Mouse (Mus musculus) midbrain, embryonic 14.5 days (tissue): Measurements from ENCODE around the gene Olfr1188. TPM values are rescaled to one million over a fixed set of nuclear protein-coding genes. Genes with fewer than 3 reads are reported as not detected.
"Not testable (repeated sequence)": the region's sequence is repeated elsewhere in the genome, so short reads cannot be mapped to it uniquely, and the experiment has no call there.

ENCODE experiments used
- ATAC-seq: fragments of 200-750 bp; cut with Nextera tagmentation; 2 replicates; pipeline ENCODE4 v1.8.0; 2017; ENCODE audit warnings: moderate number of reproducible peaks, moderate library complexity; ENCODE audit not compliant: low FRiP score, low TSS enrichment
- DNase-seq: peaks from one replicate; pipeline ENCODE4 v3.0.0-alpha.2; 2015
- H3K27ac ChIP-seq: fragments of 300-500 bp; sonication (generic); replicated peaks from 2 replicates; pipeline ENCODE4 v1.5.1; 2014; ENCODE audit warnings: mild to moderate bottlenecking, low read depth, low read length, moderate library complexity
- H3K27me3 ChIP-seq: fragments of 300-500 bp; sonication (generic); 2 replicates; pipeline ENCODE4 v1.6.1; 2014; ENCODE audit warnings: low read length, control low read depth, mixed read lengths; ENCODE audit not compliant: control insufficient read depth, insufficient read depth
- H3K36me3 ChIP-seq: fragments of 300-500 bp; sonication (generic); 2 replicates; pipeline ENCODE4 v1.6.1; 2014; ENCODE audit warnings: low read length, control low read depth; ENCODE audit not compliant: control insufficient read depth, insufficient read depth
- H3K4me1 ChIP-seq: fragments of 300-500 bp; sonication (generic); 2 replicates; pipeline ENCODE4 v1.6.1; 2014; ENCODE audit warnings: mild to moderate bottlenecking, antibody characterized with exemption, low read length, control low read depth; ENCODE audit not compliant: control insufficient read depth, insufficient read depth
- H3K4me2 ChIP-seq: fragments of 300-500 bp; sonication (generic); 2 replicates; pipeline ENCODE4 v1.6.1; 2014; ENCODE audit warnings: mild to moderate bottlenecking, low read length, moderate library complexity
- H3K4me3 ChIP-seq: fragments of 300-500 bp; sonication (generic); replicated peaks from 2 replicates; pipeline ENCODE4 v1.5.1; 2014; ENCODE audit warnings: low read depth, low read length
- H3K9ac ChIP-seq: fragments of 300-500 bp; sonication (generic); replicated peaks from 2 replicates; pipeline ENCODE4 v1.6.1; 2014; ENCODE audit warnings: mild to moderate bottlenecking, low read length, moderate library complexity
- H3K9me3 ChIP-seq: fragments of 300-500 bp; sonication (generic); 2 replicates; pipeline ENCODE4 v1.6.1; 2016; ENCODE audit warnings: low read length, control low read depth, mixed read lengths; ENCODE audit not compliant: control insufficient read depth
- WGBS: fragments of 180-500 bp; shearing (Covaris S2); extraction: QIAGEN DNeasy Blood & Tissue Kit; methylation state at CpG from one replicate; pipeline ENCODE4 v1.1.7; 2014; 5-methylcytosine and 5-hydroxymethylcytosine counted together
- polyA plus RNA-seq: library from polyadenylated mRNA; unstranded; fragments of >200 nt; fragmentation: Nextera tagmentation; extraction: Ambion mirVana; gene quantifications from 2 replicates; pipeline ENCODE4 v1.2.1, GENCODE M21; 2014

The Olfr1188 gene
- not detected in 2 replicates for polyA plus RNA-seq

DNA sequence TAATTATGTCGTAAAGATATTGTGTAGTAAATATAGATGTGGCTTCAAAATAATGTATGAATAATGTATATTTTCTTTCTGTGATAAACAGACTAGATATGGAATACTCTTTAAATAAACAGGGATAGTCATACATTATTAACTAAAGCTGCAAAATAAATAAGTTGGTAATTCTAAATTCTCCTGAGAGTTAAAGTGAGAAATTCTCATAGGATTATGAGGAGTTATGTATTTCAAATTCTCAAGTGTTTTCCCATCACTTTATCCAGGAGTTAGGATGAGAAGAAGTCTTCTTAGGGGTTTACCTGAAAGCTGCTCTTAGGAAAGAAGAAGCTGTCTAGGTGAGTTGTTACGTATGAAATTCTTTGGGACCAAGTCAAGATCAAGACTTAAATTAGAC, at the start of gene Olfr1188:
Olfr1188 (plus strand) TSS at position 301 of the 400 bp plus-strand sequence.
- no peak within 1 kb of the TSS for H3K27ac ChIP-seq
- H3K4me2 ChIP-seq, result no peak within 1 kb of the TSS
- H3K36me3 ChIP-seq, result no peaks in the 10 kb centered on the region
- no peaks in the 10 kb centered on the region for H3K4me1 ChIP-seq
- H3K4me3 ChIP-seq, result no peak within 1 kb of the TSS
- no peak within 1 kb of the TSS for H3K9ac ChIP-seq
- H3K27me3 ChIP-seq, result no peaks in the 10 kb centered on the region
- 90% methylated on average over 2 of the region's 2 CpGs for WGBS
- ATAC-seq, result no peak
- no peak for DNase-seq
- H3K9me3 ChIP-seq, result no peaks in the 10 kb centered on the region

DNA sequence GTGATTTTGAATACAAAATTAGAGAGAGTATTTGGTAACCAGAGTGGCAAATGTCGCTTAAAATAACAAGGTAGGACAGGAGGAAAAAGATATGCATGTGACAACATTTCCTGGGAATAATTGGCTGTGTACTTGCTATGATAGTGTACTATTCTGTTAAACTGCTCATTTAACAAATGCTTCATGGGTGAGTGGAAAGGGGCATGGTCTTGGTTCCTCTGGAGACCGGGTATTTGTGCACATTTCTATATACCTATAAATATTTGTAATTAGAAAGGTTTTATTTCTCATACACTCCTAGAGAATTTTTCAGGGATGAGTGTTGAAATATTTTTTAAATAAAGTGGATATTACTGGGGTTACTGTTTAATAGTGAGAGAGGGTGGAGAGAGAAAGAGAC, 38.5 kb upstream of the Olfr1188 start, which contains the start of gene Olfr1186:
Olfr1186 (plus strand) TSS at position 301 of the 400 bp plus-strand sequence.
- no peaks in the 10 kb centered on the region for H3K4me1 ChIP-seq

DNA sequence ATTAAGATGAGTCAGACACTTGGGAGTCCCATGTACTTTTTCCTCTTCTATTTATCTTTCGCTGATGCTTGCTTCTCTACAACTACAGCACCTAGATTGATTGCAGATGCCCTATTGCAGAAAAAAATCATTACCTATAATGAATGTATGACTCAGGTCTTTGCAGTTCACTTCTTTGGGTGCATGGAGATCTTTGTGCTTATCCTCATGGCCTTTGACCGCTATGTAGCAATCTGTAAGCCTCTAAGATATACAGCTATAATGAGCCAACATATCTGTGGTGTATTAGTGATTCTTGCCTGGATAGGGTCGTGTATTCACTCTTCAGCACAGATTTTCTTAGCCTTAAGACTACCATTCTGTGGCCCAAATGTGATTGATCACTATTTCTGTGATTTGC, 31.0 kb upstream of the Olfr1188 start:
- Histone ChIP-seq H3K9me3 (no peaks in the 10 kb centered on the region), H3K4me2 (no peak overlapping the region), H3K4me3 (no peak overlapping the region), H3K9ac (no peak overlapping the region), H3K36me3 (no peaks in the 10 kb centered on the region), H3K27ac (no peak overlapping the region), H3K27me3 (no peaks in the 10 kb centered on the region), H3K4me1 (no peaks in the 10 kb centered on the region)
- DNase-seq (no peak), ATAC-seq (no peak)
- 75% methylated on average over 3 of the region's 3 CpGs for WGBS

More for the DNA sequence above, 38.5 kb upstream of the Olfr1188 start, which contains the start of gene Olfr1186:
- no peak within 1 kb of the TSS for H3K4me3 ChIP-seq
- no peak for DNase-seq
- no peak for ATAC-seq
- 84% methylated on average over 2 of the region's 2 CpGs for WGBS
- H3K9me3 ChIP-seq, result no peaks in the 10 kb centered on the region
- no peaks in the 10 kb centered on the region for H3K36me3 ChIP-seq
- no peak within 1 kb of the TSS for H3K27ac ChIP-seq
- no peak within 1 kb of the TSS for H3K9ac ChIP-seq
- H3K27me3 ChIP-seq, result no peaks in the 10 kb centered on the region
- H3K4me2 ChIP-seq, result no peak within 1 kb of the TSS

DNA sequence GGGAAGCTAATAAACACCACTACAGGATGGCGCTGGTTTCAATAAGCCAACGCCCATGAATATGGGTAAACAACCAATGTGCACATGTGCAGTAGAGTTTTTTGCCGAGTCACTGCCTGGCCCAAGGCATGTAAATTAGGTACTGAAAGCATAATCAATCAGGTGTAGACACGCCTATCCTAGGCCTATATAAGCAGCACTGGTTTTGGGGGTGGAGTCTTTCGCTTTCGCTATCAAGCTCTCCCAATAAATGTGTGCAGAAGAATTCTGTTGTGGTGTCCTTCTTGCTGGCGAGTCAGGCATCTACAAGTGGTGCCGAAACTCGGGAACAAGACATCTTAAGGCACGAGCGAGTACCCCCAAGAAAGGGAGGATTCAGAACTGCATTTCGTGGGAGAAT, 16.0 kb downstream of the Olfr1188 start:
- H3K9me3 ChIP-seq, H3K9ac ChIP-seq, ATAC-seq, H3K27me3 ChIP-seq, H3K4me1 ChIP-seq, H3K27ac ChIP-seq, DNase-seq, H3K4me3 ChIP-seq, H3K4me2 ChIP-seq, H3K36me3 ChIP-seq: not testable (repeated sequence)
- 93% methylated on average over 12 of the region's 12 CpGs for WGBS

DNA sequence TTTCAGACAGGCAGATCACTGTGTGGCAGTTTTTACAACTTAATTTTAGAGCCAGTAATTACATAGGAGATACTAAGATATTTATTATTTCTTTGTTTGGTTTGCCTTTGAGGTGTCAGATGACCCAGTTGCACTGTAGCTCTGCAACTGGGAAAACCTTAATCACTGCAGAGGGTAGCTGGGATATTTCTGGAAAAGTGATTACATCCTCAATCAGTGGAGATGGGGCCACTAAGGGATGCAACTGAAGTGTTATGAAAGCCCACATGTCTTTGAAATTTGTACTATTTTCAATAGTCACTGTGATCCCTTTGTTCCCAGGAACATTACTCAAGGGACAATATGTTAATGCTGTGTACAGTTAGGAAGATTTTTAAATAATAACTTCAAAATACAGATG, 29.4 kb downstream of the Olfr1188 start, which contains the start of gene Olfr1189:
Olfr1189 (plus strand) TSS at position 301 of the 400 bp plus-strand sequence.
- no peak for ATAC-seq
- no peak within 1 kb of the TSS for H3K4me3 ChIP-seq
- DNase-seq, result no peak

More for the DNA sequence above, 29.4 kb downstream of the Olfr1188 start, which contains the start of gene Olfr1189:
- Histone ChIP-seq H3K27ac (no peak within 1 kb of the TSS), H3K36me3 (no peaks in the 10 kb centered on the region), H3K4me1 (no peaks in the 10 kb centered on the region), H3K27me3 (no peaks in the 10 kb centered on the region), H3K9me3 (no peaks in the 10 kb centered on the region), H3K4me2 (no peak within 1 kb of the TSS), H3K9ac (no peak within 1 kb of the TSS)

Other genes with a start within 250 kb of the Olfr1188 start
- gene Olfr1174-ps, start 241.8 kb upstream of the Olfr1188 start, polyA plus RNA-seq, result not detected in 2 replicates
- gene Olfr1175-ps, start 229.7 kb upstream of the Olfr1188 start, polyA plus RNA-seq, result not detected in 2 replicates
- not detected in 2 replicates for gene Olfr1176, start 220.2 kb upstream of the Olfr1188 start, polyA plus RNA-seq
- not detected in 2 replicates for gene Olfr1177-ps, start 210.4 kb upstream of the Olfr1188 start, polyA plus RNA-seq
- gene Olfr1178, start 169.9 kb upstream of the Olfr1188 start, polyA plus RNA-seq, result not detected in 2 replicates
- gene Olfr1179, start 150.5 kb upstream of the Olfr1188 start, polyA plus RNA-seq, result not detected in 2 replicates
- gene Olfr1180, start 137.8 kb upstream of the Olfr1188 start, polyA plus RNA-seq, result not detected in 2 replicates
- not detected in 2 replicates for gene Olfr1181, start 130.8 kb upstream of the Olfr1188 start, polyA plus RNA-seq
- gene Gm13757, start 107.8 kb upstream of the Olfr1188 start, polyA plus RNA-seq, result not detected in 2 replicates
- gene Olfr1183, start 102.1 kb upstream of the Olfr1188 start, polyA plus RNA-seq, result not detected in 2 replicates
- gene Olfr1184, start 73.3 kb upstream of the Olfr1188 start, polyA plus RNA-seq, result not detected in 2 replicates
- gene Olfr1185-ps1, start 63.6 kb upstream of the Olfr1188 start, polyA plus RNA-seq, result not detected in 2 replicates
- not detected in 2 replicates for gene Olfr1186, start 38.4 kb upstream of the Olfr1188 start, polyA plus RNA-seq
- gene Olfr1189, start 29.5 kb downstream of the Olfr1188 start, polyA plus RNA-seq, result not detected in 2 replicates
- not detected in 2 replicates for gene Olfr1191-ps1, start 83.6 kb downstream of the Olfr1188 start, polyA plus RNA-seq
- not detected in 2 replicates for gene Olfr1192-ps1, start 91.6 kb downstream of the Olfr1188 start, polyA plus RNA-seq
- not detected in 2 replicates for gene Olfr1193, start 118.7 kb downstream of the Olfr1188 start, polyA plus RNA-seq
- gene Olfr1195, start 132.3 kb downstream of the Olfr1188 start, polyA plus RNA-seq, result not detected in 2 replicates
- not detected in 2 replicates for gene Olfr1196, start 147.7 kb downstream of the Olfr1188 start, polyA plus RNA-seq
- gene Olfr1197, start 175.4 kb downstream of the Olfr1188 start, polyA plus RNA-seq, result not detected in 2 replicates
- not detected in 2 replicates for gene Olfr1198, start 194.4 kb downstream of the Olfr1188 start, polyA plus RNA-seq
- not detected in 2 replicates for gene Olfr1199, start 203.5 kb downstream of the Olfr1188 start, polyA plus RNA-seq
- not detected in 2 replicates for gene Olfr1200, start 213.6 kb downstream of the Olfr1188 start, polyA plus RNA-seq
- not detected in 2 replicates for gene Olfr1201, start 236.1 kb downstream of the Olfr1188 start, polyA plus RNA-seq